Mouse (Mus musculus): ENCODE results near the gene Prom1. TPM values are rescaled to one million over a fixed set of nuclear protein-coding genes. Genes with fewer than 3 reads are reported as not detected.

The Prom1 gene
- polyA plus RNA-seq, 1 experiment: 61.8 TPM

DNA sequence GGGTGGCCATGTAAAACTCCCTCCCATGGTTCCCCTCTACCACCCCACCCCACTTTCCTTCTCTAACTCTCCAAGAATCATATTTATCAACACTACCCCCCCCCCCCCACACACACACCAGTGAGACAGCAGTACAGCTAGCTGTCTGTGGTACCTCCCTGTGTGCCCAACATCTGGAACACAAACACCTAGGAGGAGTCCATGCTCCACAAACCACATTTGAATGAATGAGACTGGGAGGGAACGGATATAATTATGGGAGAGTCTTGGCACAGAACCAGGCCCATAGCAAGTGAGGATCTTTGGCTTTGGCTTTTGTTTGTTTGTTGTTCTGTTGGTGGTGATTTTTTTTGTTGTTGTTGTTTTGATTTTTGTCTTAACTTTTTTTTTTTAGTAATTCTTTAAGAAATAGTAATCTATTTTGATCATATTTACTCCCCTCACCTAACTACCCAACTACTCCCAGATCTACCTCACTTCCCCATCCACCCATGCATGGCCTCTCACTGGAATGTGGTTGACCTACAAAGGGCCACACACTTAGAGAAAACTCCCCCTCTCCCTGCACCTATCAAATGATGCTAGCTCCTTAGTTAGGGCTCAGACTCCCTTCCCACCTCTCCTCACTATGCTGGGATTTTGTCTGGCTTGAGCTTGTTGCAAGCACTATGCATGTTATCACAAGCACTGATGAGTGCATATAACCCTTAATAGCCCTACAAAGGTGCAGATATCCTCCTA, 124.8 kb downstream of the Prom1 start:
- Histone ChIP-seq H3K27me3 (ENCODE audit: control insufficient read depth, insufficient read depth, low read length) (no peaks in the 10 kb centered on the region), H3K4me3 (ENCODE audit: control insufficient read depth, low read depth, low read length) (no peak overlapping the region), H3K27ac (ENCODE audit: control insufficient read depth, insufficient read depth, low read depth, low read length) (no peak overlapping the region), H3K36me3 (ENCODE audit: control insufficient read depth, insufficient read depth, low read length) (no peaks in the 10 kb centered on the region), H3K4me1 (ENCODE audit: control insufficient read depth, insufficient read depth, low read length) (no peaks in the 10 kb centered on the region)
- TF ChIP-seq CTCF (IDR thresholded peaks at IDR 0.05; ENCODE audit: control insufficient read depth, insufficient read depth, insufficient replicate concordance, low read depth, low read length) (no peak), POLR2A (IDR thresholded peaks at IDR 0.05; ENCODE audit: control insufficient read depth, low read depth, low read length) (no peak)

DNA sequence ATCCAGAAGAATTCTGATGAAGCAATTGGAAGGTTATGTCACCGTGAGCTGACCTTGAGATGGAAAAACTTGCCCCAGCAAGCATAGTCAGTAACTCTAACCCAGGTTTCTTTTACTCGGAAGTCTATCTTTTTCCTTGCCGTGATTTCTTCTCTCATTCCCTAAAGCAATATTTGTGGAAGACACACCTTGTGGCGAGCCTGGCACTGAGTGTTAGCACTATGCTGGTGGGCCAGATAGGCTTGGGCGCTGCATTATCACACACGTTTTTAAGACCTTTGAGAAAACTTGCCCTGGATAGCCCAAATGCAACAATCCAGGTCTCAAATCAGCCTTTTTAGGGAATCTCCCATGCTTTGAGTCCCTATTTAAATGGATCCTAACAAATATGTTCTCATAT, 127.7 kb downstream of the Prom1 start:
- Histone ChIP-seq H3K4me1 (ENCODE audit: control insufficient read depth, insufficient read depth, low read length) (no peaks in the 10 kb centered on the region), H3K36me3 (ENCODE audit: control insufficient read depth, insufficient read depth, low read length) (no peaks in the 10 kb centered on the region), H3K4me3 (ENCODE audit: control insufficient read depth, low read depth, low read length) (no peak overlapping the region), H3K27me3 (ENCODE audit: control insufficient read depth, insufficient read depth, low read length) (no peaks in the 10 kb centered on the region), H3K27ac (ENCODE audit: control insufficient read depth, insufficient read depth, low read depth, low read length) (no peak overlapping the region)
- TF ChIP-seq POLR2A (IDR thresholded peaks at IDR 0.05; ENCODE audit: control insufficient read depth, low read depth, low read length) (no peak), CTCF (IDR thresholded peaks at IDR 0.05; ENCODE audit: control insufficient read depth, insufficient read depth, insufficient replicate concordance, low read depth, low read length) (no peak)

DNA sequence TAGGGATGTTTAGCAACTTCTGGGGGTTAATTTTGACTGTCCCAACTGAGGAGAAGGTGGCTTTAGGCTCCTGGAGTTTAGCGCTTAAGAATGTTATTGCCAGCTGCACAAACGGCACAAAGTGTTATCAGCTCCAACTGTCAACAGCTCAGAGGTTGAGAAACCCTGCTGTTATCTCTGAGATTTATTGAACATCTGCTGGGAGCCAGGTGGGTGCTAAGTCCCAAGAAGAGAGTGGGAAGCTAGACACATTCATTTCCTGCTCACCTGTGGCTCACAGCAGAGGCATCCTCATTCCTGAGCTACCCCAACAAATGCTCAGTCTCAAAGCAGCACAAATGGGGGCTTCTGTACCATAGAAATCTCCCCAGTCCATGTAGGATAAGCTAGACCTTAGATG, 130.7 kb downstream of the Prom1 start:
- TF ChIP-seq POLR2A (IDR thresholded peaks at IDR 0.05; ENCODE audit: control insufficient read depth, low read depth, low read length) (no peak), CTCF (IDR thresholded peaks at IDR 0.05; ENCODE audit: control insufficient read depth, insufficient read depth, insufficient replicate concordance, low read depth, low read length) (no peak)
- H3K4me1 ChIP-seq (ENCODE audit: control insufficient read depth, insufficient read depth, low read length): no peaks in the 10 kb centered on the region
- no peaks in the 10 kb centered on the region for H3K27me3 ChIP-seq (ENCODE audit: control insufficient read depth, insufficient read depth, low read length)
- H3K36me3 ChIP-seq (ENCODE audit: control insufficient read depth, insufficient read depth, low read length): no peaks in the 10 kb centered on the region
- H3K27ac ChIP-seq (ENCODE audit: control insufficient read depth, insufficient read depth, low read depth, low read length): no peak overlapping the region
- H3K4me3 ChIP-seq (ENCODE audit: control insufficient read depth, low read depth, low read length): no peak overlapping the region

DNA sequence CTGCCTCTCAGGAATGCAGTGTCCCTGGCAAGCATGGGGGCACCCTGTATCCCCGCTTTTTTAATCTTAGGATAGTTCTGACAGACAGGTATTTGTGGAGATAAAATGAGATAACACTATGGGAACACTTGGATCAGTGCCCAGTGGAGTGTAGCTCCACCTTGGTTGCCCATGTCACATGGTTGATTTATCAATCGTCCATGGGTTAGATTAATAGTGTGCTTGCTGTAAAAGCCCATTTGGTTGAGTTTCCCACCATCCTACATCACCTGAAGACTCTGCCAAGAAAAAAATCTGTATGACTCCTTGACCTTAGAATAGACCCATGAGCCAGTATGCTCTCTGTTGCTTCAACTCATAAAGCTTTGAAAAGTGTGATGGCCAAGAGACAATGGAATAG, 131.3 kb downstream of the Prom1 start:
- Histone ChIP-seq H3K27ac (ENCODE audit: control insufficient read depth, insufficient read depth, low read depth, low read length) (no peak overlapping the region), H3K27me3 (ENCODE audit: control insufficient read depth, insufficient read depth, low read length) (no peaks in the 10 kb centered on the region), H3K36me3 (ENCODE audit: control insufficient read depth, insufficient read depth, low read length) (no peaks in the 10 kb centered on the region), H3K4me1 (ENCODE audit: control insufficient read depth, insufficient read depth, low read length) (no peaks in the 10 kb centered on the region), H3K4me3 (ENCODE audit: control insufficient read depth, low read depth, low read length) (no peak overlapping the region)
- TF ChIP-seq CTCF (IDR thresholded peaks at IDR 0.05; ENCODE audit: control insufficient read depth, insufficient read depth, insufficient replicate concordance, low read depth, low read length) (no peak), POLR2A (IDR thresholded peaks at IDR 0.05; ENCODE audit: control insufficient read depth, low read depth, low read length) (no peak)

DNA sequence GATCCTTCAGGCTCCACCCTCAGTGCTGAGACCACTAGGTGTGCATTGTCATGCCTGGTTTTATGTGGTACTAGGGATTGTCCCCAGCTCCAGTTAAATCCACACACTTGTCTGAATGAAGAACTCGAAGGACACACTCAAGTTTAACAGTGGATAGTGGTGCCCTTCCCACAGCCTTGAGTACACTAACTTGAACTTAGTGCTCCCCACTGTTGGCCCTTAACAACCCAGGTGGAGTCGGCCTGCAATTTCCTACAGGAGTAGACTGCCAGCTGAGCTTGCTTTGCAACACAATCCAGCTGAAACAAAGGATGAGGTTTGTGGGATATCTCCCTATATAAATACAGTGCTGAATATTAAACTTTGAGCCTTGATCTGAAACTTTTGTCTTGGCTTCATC, 133.2 kb downstream of the Prom1 start:
- no peak overlapping the region for H3K27ac ChIP-seq (ENCODE audit: control insufficient read depth, insufficient read depth, low read depth, low read length)
- no peaks in the 10 kb centered on the region for H3K36me3 ChIP-seq (ENCODE audit: control insufficient read depth, insufficient read depth, low read length)
- H3K4me1 ChIP-seq (ENCODE audit: control insufficient read depth, insufficient read depth, low read length): no peaks in the 10 kb centered on the region
- TF ChIP-seq CTCF (IDR thresholded peaks at IDR 0.05; ENCODE audit: control insufficient read depth, insufficient read depth, insufficient replicate concordance, low read depth, low read length): no peak
- no peak for TF ChIP-seq POLR2A (IDR thresholded peaks at IDR 0.05; ENCODE audit: control insufficient read depth, low read depth, low read length)
- no peak overlapping the region for H3K4me3 ChIP-seq (ENCODE audit: control insufficient read depth, low read depth, low read length)
- no peaks in the 10 kb centered on the region for H3K27me3 ChIP-seq (ENCODE audit: control insufficient read depth, insufficient read depth, low read length)

DNA sequence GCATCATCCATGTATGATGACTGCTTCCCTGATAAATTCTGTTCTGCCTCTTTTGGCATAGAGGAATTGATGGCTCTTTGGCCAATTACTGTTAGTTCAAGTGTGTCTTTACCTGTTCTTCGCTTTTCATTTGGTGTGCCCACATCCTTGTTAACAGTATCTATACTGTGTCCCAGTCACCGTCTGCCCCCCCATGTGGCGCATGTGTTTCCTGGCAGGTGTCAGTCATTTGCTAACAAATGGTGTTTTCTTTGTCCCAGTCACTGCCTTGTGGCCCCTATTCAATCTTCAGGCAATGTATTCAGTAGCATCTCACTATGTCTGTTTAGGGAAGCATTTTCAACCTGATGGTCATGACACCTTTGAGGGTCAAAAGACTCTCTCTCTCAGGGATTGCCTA, 140.8 kb downstream of the Prom1 start:
- H3K4me1 ChIP-seq (ENCODE audit: control insufficient read depth, insufficient read depth, low read length): no peaks in the 10 kb centered on the region
- H3K27me3 ChIP-seq (ENCODE audit: control insufficient read depth, insufficient read depth, low read length): no peaks in the 10 kb centered on the region
- TF ChIP-seq POLR2A (IDR thresholded peaks at IDR 0.05; ENCODE audit: control insufficient read depth, low read depth, low read length) (no peak), CTCF (IDR thresholded peaks at IDR 0.05; ENCODE audit: control insufficient read depth, insufficient read depth, insufficient replicate concordance, low read depth, low read length) (no peak)
- no peaks in the 10 kb centered on the region for H3K36me3 ChIP-seq (ENCODE audit: control insufficient read depth, insufficient read depth, low read length)
- H3K4me3 ChIP-seq (ENCODE audit: control insufficient read depth, low read depth, low read length): no peak overlapping the region
- no peak overlapping the region for H3K27ac ChIP-seq (ENCODE audit: control insufficient read depth, insufficient read depth, low read depth, low read length)

DNA sequence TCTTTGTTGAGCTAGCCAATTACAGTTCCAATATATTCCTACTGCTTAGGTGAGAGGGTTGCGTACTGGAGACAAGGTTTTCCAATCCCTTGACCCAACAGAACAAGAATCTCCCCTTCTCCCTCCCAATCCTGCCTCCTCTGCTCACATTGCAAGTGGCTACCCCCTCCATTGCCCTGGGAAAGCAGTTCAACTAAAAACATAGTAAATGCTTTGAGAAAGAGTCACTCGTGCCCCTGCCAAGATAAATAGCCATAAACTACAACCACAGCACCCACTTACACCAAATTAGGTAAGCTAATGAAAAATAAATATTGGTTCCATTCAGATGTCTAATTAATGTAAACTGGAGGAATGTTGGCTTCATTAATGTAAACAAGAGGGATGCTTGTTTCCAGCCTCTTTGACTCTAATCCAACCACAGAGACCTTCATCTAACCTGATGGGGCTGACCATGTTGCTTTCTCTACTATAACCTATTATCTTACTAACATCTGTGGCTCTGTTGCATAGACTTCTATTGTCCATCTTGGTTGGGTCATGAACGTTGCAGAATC, 141.9 kb downstream of the Prom1 start:
- TF ChIP-seq POLR2A (IDR thresholded peaks at IDR 0.05; ENCODE audit: control insufficient read depth, low read depth, low read length): no peak
- TF ChIP-seq CTCF (IDR thresholded peaks at IDR 0.05; ENCODE audit: control insufficient read depth, insufficient read depth, insufficient replicate concordance, low read depth, low read length): no peak
- Histone ChIP-seq H3K27me3 (ENCODE audit: control insufficient read depth, insufficient read depth, low read length) (no peaks in the 10 kb centered on the region), H3K27ac (ENCODE audit: control insufficient read depth, insufficient read depth, low read depth, low read length) (no peak overlapping the region), H3K4me3 (ENCODE audit: control insufficient read depth, low read depth, low read length) (no peak overlapping the region), H3K36me3 (ENCODE audit: control insufficient read depth, insufficient read depth, low read length) (no peaks in the 10 kb centered on the region), H3K4me1 (ENCODE audit: control insufficient read depth, insufficient read depth, low read length) (no peaks in the 10 kb centered on the region)

Measured in testis, adult 2 months (tissue).